Mouse (Mus musculus) erythroblast, embryonic 14.5 days (primary cell): Measurements from ENCODE around the gene Ift57.

ENCODE experiments used
- GATA1 ChIP-seq: IDR thresholded peaks from 2 replicates; pipeline ENCODE4 v1.6.1; 2012; ENCODE audit warnings: low read length, inconsistent platforms, mixed read lengths
- TAL1 ChIP-seq: IDR thresholded peaks from 3 replicates; pipeline ENCODE4 v1.6.1; 2012; ENCODE audit warnings: low read length, inconsistent platforms, mixed read lengths

DNA sequence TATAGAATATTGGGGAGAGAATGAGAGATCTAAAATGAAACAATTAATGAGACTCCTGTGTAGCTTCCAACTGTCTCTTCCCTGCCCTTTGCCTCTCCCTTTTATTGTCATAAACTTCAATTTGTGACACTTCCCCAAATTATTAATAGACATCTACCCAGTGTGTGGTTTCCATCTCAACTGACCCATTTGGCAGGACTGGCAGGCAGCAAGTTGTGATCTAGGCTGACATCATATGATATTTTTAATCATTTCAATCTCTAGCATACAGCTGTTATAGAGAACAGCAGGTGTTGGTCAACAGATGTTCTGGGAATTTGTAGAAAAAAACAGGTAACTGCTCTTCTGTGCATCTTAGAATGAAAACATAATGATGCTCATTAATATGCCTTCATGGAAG lies 84.3 kb downstream of the Ift57 start:
- TF ChIP-seq GATA1 (no peak), TAL1 (no peak)
